Mouse (Mus musculus) E14TG2a.4 (cell line): ENCODE results near the gene Bcl2.

Experiments used
- CTCF ChIP-seq: conservative IDR thresholded peaks from 2 replicates; pipeline ENCODE4 v1.5.1; 2014; ENCODE audit warnings: low read length
- NANOG ChIP-seq: IDR thresholded peaks from 2 replicates; pipeline ENCODE4 v1.6.1; 2014; ENCODE audit warnings: borderline replicate concordance, low read length, mixed read lengths

DNA sequence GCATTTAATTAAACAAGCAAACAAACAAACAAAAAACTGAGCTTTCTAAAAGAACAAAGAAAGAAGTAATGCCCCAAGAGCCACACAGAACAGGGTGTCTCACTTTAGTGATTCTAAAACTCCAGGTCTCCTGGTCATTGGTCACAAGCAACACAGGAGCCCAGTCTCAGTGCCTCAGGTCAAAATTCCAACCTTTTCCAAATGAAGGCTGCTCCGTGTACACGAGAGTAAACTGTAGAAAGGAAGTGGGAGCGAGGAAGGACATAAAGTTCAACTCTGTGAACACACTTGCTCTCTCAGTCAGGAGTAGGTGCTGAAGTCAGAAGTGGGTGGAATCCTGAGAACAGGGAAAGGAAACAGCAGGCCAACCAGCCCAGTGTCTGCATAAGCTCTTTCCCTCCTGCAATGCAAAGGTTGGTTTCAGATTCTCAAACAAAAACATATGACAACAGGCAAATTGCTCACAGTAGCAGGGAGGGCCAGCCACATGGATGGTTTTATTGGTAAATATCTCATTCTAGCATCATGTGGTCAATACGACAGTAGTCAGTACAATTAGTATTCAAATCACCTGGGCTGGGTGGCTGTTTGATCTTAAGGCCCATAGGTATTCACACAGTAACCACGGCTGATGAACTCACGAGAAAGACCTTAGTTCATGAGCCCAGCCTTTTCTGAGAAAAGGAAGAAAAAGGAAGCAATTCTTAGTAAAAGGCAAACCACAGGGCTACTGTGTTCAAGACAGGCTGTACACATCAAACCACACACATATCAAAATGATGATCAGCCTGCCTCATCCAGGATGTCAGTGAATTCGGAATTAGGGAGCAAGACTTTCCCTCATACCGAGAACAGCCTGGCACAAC is 101.7 kb downstream of the Bcl2 start:
- TF ChIP-seq NANOG (no peak), CTCF (no peak)
